Mouse (Mus musculus) G1E (cell line): ENCODE results near the gene Actg2. TPM values are rescaled to one million over a fixed set of nuclear protein-coding genes. Genes with fewer than 3 reads are reported as not detected.
"Not testable (repeated sequence)": the region's sequence is repeated elsewhere in the genome, so short reads cannot be mapped to it uniquely, and the experiment has no call there.

ENCODE experiments used
- ATAC-seq: 2 replicates; pipeline ENCODE4 v1.8.0; 2016; ENCODE audit warnings: mild to moderate bottlenecking; ENCODE audit not compliant: insufficient number of reproducible peaks, poor library complexity, low FRiP score, severe bottlenecking; ENCODE audit errors: extremely low read depth
- DNase-seq: peaks from one replicate; pipeline ENCODE4 v3.0.0; 2012; ENCODE audit warnings: low spot score
- H3K27me3 ChIP-seq: 2 replicates; pipeline ENCODE4 v1.6.1; 2012; ENCODE audit warnings: mild to moderate bottlenecking, low read length, inconsistent platforms; ENCODE audit not compliant: insufficient read depth
- H3K36me3 ChIP-seq: replicated peaks from 2 replicates; pipeline ENCODE3; 2012; ENCODE audit warnings: mild to moderate bottlenecking, inconsistent platforms
- H3K4me1 ChIP-seq: 2 replicates; pipeline ENCODE4 v1.6.1; 2012; ENCODE audit warnings: low read depth, low read length, inconsistent platforms, mixed read lengths; ENCODE audit not compliant: insufficient read depth
- H3K4me3 ChIP-seq: 2 replicates; pipeline ENCODE4 v1.5.1; 2012; ENCODE audit warnings: low read depth, mild to moderate bottlenecking, inconsistent platforms, low read length, moderate library complexity, mixed read lengths
- H3K9me3 ChIP-seq: replicated peaks from 2 replicates; pipeline ENCODE4 v1.6.1; 2012; ENCODE audit warnings: inconsistent platforms
- CTCF ChIP-seq: IDR thresholded peaks from 2 replicates; pipeline ENCODE4 v1.5.1; 2012; ENCODE audit warnings: low read depth, low read length, inconsistent platforms, mixed read lengths
- GATA1 ChIP-seq: IDR thresholded peaks from 2 replicates; pipeline ENCODE4 v1.6.1; 2012; ENCODE audit warnings: borderline replicate concordance, low read length, inconsistent platforms, mixed read lengths
- GATA2 ChIP-seq: IDR thresholded peaks from 2 replicates; pipeline ENCODE4 v1.6.1; 2012; ENCODE audit warnings: low read depth, low read length, inconsistent platforms, borderline replicate concordance
- POLR2AphosphoS5 ChIP-seq: IDR thresholded peaks from 2 replicates; pipeline ENCODE4 v1.6.1; 2012; ENCODE audit warnings: low read depth, low read length, inconsistent platforms; ENCODE audit not compliant: insufficient replicate concordance
- TAL1 ChIP-seq: conservative IDR thresholded peaks from 2 replicates; pipeline ENCODE4 v1.6.1; 2012; ENCODE audit warnings: low read depth, low read length, inconsistent platforms, mixed read lengths
- polyA plus RNA-seq: library from polyadenylated mRNA; stranded (reverse); fragments of >175 nt; gene quantifications from 2 replicates; pipeline ENCODE4 v1.2.3, GENCODE M21; 2012
- total RNA-seq, 2 experiments: library from RNA; stranded (forward) in 1 of 2; stranded (reverse) in 1 of 2; fragments of 200-1000 nt in 1 of 2; fragments of >200 nt in 1 of 2; fragmentation: Nextera tagmentation in 1 of 2; gene quantifications; 2 replicates each; pipeline ENCODE4 v1.2.3; 2014 to 2017

Actg2 gene
- total RNA-seq (2014; fragmentation: Nextera tagmentation) (not detected in 2 replicates), total RNA-seq (2017) (0.11 and 0.17 TPM in 2 replicates), polyA plus RNA-seq (not detected in 2 replicates)

DNA sequence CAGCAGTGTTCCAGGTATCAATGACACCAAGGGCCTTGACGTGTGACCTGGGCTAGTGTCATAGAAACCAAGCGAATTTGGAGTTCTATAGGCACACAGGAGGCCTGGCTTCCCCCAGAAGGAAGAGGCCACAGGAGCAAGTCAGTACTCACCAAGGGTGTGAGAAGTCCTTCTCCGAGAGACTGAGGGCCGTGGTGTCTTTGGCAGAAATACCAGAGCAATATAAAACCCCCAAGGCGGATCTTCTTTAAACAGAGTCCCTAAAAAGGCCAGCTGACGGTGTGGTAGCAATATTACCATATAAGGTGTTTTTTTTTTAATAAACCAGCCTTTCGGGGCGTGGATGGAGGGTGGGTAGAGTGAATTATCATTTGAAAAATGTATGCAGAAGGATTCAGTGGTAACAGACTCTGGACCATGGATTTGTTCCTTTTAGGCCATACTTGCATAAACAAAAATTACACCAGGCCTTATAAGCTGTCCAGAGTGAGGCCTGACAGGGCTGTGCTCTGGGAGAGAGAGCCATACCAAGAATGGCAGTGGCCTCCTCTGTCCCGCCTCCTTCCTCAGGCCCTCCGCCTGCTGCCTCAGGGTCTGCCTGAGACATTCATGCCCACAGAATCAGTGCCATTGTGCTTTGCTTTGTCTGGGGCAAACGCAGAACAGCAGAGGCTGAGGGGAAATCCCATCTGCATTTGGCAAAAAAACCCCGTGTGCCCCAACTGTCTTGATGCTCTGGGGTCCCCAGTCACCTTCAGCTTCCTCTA, at the start of gene Actg2:
Gene Actg2 (minus strand): TSS at position 238 of the 767 bp plus-strand sequence.
- no peaks in the 10 kb centered on the region for H3K9me3 ChIP-seq
- TF ChIP-seq GATA2 (no peak), GATA1 (no peak), TAL1 (no peak), CTCF (no peak), POLR2AphosphoS5 (no peak)
- H3K27me3 ChIP-seq = peaks cover 43% of the 10 kb centered on the region
- no peaks in the 10 kb centered on the region for H3K36me3 ChIP-seq
- no peak for ATAC-seq
- H3K4me1 ChIP-seq = no peaks in the 10 kb centered on the region
- no peak for DNase-seq
- H3K4me3 ChIP-seq = no peak within 1 kb of the TSS

DNA sequence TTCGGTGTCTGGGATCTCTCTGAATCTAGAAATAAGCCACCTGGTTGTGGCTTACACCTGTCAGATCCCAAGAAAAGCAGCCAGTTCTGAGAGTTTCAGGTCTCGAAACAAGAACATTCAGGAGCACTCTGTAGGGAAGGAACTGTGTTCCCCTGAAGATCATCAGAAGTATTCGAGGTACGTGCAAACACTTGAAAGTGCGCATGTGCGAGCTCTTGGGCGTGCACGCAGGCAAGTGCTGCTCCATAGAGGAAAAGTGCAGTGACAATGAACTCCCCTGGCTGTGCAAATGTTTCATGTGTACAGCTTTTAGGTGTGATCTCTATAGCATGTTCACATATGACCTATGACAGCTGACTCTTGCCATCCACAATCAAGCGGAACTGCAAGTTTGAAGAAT, 49.3 kb upstream of the Actg2 start:
- H3K9me3 ChIP-seq, H3K4me3 ChIP-seq, ATAC-seq, DNase-seq, H3K36me3 ChIP-seq, H3K4me1 ChIP-seq: not testable (repeated sequence)
- peaks cover 19% of the 10 kb centered on the region for H3K27me3 ChIP-seq

DNA sequence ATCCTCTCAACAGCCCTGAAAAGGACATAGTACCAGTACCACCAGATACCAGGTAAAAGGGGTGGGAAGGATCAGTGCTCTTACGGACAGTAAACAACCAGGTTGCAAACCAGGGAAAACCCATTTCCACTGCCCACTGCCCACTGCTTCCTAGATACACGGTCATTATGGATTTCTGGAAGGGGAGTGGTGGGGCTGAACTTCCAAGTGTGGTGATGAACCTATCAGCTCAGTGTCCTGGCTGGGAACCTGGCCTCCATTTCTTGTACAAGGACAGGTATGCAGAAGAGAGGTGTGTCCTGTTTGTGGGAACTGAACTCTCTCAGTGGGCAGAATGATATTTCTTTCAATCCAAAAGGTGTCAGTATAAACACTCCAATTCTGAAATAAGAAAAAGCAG, 47.5 kb upstream of the Actg2 start:
- DNase-seq (no peak), ATAC-seq (no peak)
- TF ChIP-seq TAL1 (no peak), CTCF (no peak), GATA1 (no peak), GATA2 (no peak), POLR2AphosphoS5 (no peak)
- Histone ChIP-seq H3K4me1 (no peaks in the 10 kb centered on the region), H3K36me3 (no peaks in the 10 kb centered on the region), H3K9me3 (no peaks in the 10 kb centered on the region), H3K27me3 (peaks cover 29% of the 10 kb centered on the region), H3K4me3 (no peak overlapping the region)

DNA sequence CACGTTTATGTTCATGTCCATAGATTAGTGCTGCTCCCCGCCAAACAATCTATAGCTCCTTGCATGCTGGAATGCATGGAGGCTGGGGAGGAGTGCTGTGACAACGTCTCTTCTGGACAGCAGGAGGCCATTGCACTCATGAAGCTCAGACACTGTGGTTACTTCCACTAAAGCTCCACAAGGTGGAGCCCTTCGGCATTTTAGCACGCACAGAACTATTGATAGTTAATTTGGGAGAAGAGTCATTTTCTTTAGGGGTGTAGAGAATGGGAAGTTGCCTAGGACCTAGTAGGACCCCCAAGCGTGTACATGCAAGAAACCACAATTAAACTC, 46.8 kb upstream of the Actg2 start:
- peak; percentile 58 for TF ChIP-seq CTCF
- TF ChIP-seq POLR2AphosphoS5 = no peak
- peaks cover 34% of the 10 kb centered on the region for H3K27me3 ChIP-seq
- peak; percentile 25 for DNase-seq
- H3K36me3 ChIP-seq = no peaks in the 10 kb centered on the region
- H3K4me1 ChIP-seq = no peaks in the 10 kb centered on the region
- H3K4me3 ChIP-seq = no peak overlapping the region
- H3K9me3 ChIP-seq = no peaks in the 10 kb centered on the region
- peak; percentile 66 for ATAC-seq

DNA sequence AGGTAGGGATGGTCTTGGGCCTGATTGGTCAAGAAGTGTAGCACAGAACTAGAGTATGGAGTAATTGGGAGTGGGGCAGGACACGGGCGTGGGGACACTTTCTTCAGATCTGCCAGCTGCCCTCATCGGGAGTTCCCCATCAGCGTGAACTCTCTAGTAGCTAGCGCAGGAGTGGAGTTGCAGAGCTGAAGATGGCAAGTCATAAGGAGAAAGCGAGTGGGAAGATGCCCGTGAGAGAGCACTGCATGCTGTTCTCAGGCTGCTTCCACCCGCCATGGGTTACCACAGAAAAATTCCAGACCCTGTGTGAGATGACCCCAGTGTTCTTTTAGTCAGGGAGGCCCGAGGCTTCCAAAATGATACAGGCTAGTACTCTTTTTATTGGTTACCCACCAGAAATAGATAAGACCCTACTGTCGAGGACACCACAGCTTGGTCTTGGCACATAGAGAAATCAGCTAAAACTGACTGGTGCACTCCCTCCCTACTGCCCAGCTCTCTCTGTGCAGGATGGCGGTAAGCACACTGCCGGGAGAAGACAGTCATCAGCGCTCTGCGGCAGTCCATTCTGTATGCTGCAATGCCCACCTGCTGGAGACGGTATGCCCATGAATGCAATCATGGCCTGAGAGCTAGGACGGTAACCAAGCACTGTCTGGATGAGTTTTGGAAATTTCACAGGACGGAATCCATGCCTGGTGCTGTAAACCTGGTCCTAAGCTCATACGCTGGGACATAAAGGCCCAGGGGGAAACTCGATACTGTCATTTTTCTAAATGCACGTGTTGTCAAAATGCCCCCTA, 46.3 kb upstream of the Actg2 start:
- Histone ChIP-seq H3K4me3 (no peak overlapping the region), H3K27me3 (peaks cover 38% of the 10 kb centered on the region), H3K36me3 (no peaks in the 10 kb centered on the region), H3K4me1 (no peaks in the 10 kb centered on the region), H3K9me3 (no peaks in the 10 kb centered on the region)
- ATAC-seq (no peak), DNase-seq (no peak)
- no peak for TF ChIP-seq TAL1
- TF ChIP-seq GATA2 = no peak
- TF ChIP-seq GATA1 = no peak
- no peak for TF ChIP-seq POLR2AphosphoS5
- TF ChIP-seq CTCF = no peak

DNA sequence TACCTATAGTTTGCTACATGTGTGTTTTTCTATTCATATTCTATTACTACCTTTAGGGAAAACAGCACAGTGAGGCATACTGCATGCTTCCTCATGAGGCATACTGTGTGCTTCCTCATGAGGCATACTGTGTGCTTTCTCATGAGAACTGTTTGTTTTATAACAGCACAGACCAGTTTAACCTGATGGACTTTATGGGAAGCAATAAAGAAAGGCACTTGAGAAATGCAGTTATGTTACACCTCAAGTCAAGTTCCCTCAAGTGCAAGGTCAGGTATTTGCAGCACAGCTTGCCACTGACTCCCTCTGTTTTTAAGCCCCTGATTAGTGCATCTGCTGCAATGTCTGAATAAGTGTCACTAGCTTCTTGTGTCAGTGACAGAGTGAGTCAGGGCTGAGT, 41.5 kb upstream of the Actg2 start:
- ATAC-seq = no peak
- Histone ChIP-seq H3K4me1 (peaks cover 14% of the 10 kb centered on the region), H3K9me3 (no peaks in the 10 kb centered on the region), H3K27me3 (peaks cover 46% of the 10 kb centered on the region), H3K36me3 (no peaks in the 10 kb centered on the region), H3K4me3 (no peak overlapping the region)
- DNase-seq = no peak
- TF ChIP-seq CTCF (no peak), POLR2AphosphoS5 (no peak), GATA2 (no peak), TAL1 (no peak), GATA1 (no peak)

DNA sequence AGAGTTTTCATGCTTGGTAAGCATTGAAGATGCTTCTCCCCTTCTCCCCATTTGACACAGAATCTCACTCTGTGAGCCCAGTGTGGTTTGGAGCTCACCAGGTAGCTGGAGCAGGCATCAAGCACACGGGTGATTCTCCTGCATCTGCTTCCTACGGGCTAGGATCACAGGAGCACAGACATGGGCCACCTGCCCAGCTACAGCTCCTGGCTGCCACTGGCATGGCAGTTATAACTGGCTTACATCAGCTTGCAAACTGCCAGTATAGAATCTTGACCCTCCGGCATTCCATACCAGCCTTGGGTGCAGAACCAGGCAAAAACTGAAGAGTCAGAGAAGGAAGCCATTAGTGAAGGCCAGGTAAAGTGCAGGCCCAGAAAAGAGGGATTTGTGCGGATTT, 39.5 kb upstream of the Actg2 start:
- H3K36me3 ChIP-seq = peaks cover 2% of the 10 kb centered on the region
- peaks cover 26% of the 10 kb centered on the region for H3K4me1 ChIP-seq
- H3K9me3 ChIP-seq = no peaks in the 10 kb centered on the region
- no peak overlapping the region for H3K4me3 ChIP-seq
- DNase-seq (no peak), ATAC-seq (no peak)
- TF ChIP-seq GATA2 (no peak), POLR2AphosphoS5 (no peak), CTCF (no peak), TAL1 (no peak), GATA1 (no peak)
- peaks cover 40% of the 10 kb centered on the region for H3K27me3 ChIP-seq
